Mouse (Mus musculus) hindbrain, postnatal 0 days (tissue): ENCODE measurements at regions not wholly inside any gene's neighbourhood (a gene's known extent, or its start where the extent isn't known, plus 50 kb on each side); places are given as distances from the start of the nearest gene placed in this dataset.
A peak's percentile ranks its signal among the peaks of the same experiment; 100 is the strongest.

Experiments
- ATAC-seq: fragments of 200-750 bp; cut with Nextera tagmentation; 2 replicates; pipeline ENCODE4 v1.8.0; 2017; ENCODE audit warnings: mild to moderate bottlenecking, moderate TSS enrichment, moderate library complexity
- DNase-seq: peaks from one replicate; pipeline ENCODE4 v3.0.0-alpha.2; 2015; ENCODE audit warnings: low spot score
- H3K27ac ChIP-seq: fragments of 300-500 bp; sonication (generic); 2 replicates; pipeline ENCODE4 v1.5.1; 2014; ENCODE audit warnings: mild to moderate bottlenecking
- H3K27me3 ChIP-seq: fragments of 300-500 bp; sonication (generic); 2 replicates; pipeline ENCODE4 v1.6.1; 2014; ENCODE audit warnings: low read length, mixed read lengths; ENCODE audit not compliant: insufficient read depth
- H3K36me3 ChIP-seq: fragments of 300-500 bp; sonication (generic); 2 replicates; pipeline ENCODE4 v1.6.1; 2014; ENCODE audit warnings: low read length, mixed read lengths; ENCODE audit not compliant: insufficient read depth
- H3K4me1 ChIP-seq: fragments of 300-500 bp; sonication (generic); 2 replicates; pipeline ENCODE4 v1.6.1; 2014; ENCODE audit warnings: antibody characterized with exemption, low read length, mixed read lengths; ENCODE audit not compliant: insufficient read depth
- H3K4me2 ChIP-seq: fragments of 300-500 bp; sonication (generic); 2 replicates; pipeline ENCODE4 v1.6.1; 2014; ENCODE audit warnings: low read depth, mild to moderate bottlenecking, low read length, moderate library complexity, mixed read lengths
- H3K4me3 ChIP-seq: fragments of 300-500 bp; sonication (generic); 2 replicates; pipeline ENCODE4 v1.5.1; 2014; ENCODE audit warnings: low read length
- H3K9ac ChIP-seq: fragments of 300-500 bp; sonication (generic); replicated peaks from 2 replicates; pipeline ENCODE4 v1.6.1; 2014; ENCODE audit warnings: mild to moderate bottlenecking, low read length, moderate library complexity, mixed read lengths
- H3K9me3 ChIP-seq: fragments of 300-500 bp; sonication (generic); 2 replicates; pipeline ENCODE4 v1.6.1; 2016; ENCODE audit warnings: low read length, mixed read lengths
- CTCF ChIP-seq: IDR thresholded peaks from 2 replicates; pipeline ENCODE4 v1.5.1; 2016; ENCODE audit warnings: antibody characterized with exemption, control low read depth, low read depth
- WGBS: fragments of 180-500 bp; shearing (Covaris S2); extraction: QIAGEN DNeasy Blood & Tissue Kit; methylation state at CpG from one replicate; pipeline ENCODE4 v1.1.7; 2014; 5-methylcytosine and 5-hydroxymethylcytosine counted together

GRCm38 (mm10) chr4:87668314-87668713, 364.9 kb downstream of the Mllt3 start:
- no peak overlapping the region for H3K4me3 ChIP-seq
- 0 out of 2 replicates have a peak, but pooled peaks cover 4% of the 10 kb centered on the region for H3K4me1 ChIP-seq
- no peak overlapping the region for H3K27ac ChIP-seq
- no peaks in the 10 kb centered on the region for H3K36me3 ChIP-seq
- DNase-seq (peak; percentile 18), ATAC-seq (no peak)
- no peak overlapping the region for H3K4me2 ChIP-seq
- 30% methylated on average over 3 of the region's 3 CpGs for WGBS
- no peak overlapping the region for H3K9ac ChIP-seq
- no peak for TF ChIP-seq CTCF
- no peaks in the 10 kb centered on the region for H3K9me3 ChIP-seq
- no peaks in the 10 kb centered on the region for H3K27me3 ChIP-seq

- 42% methylated on average over 5 of the region's 5 CpGs for WGBS
- H3K4me3 ChIP-seq = no peak overlapping the region
- 0 out of 2 replicates have a peak, but pooled peaks have one; percentile 18 for ATAC-seq
- no peak overlapping the region for H3K9ac ChIP-seq
- no peak overlapping the region for H3K27ac ChIP-seq
- H3K27me3 ChIP-seq = no peaks in the 10 kb centered on the region
- TF ChIP-seq CTCF = no peak
- H3K9me3 ChIP-seq = no peaks in the 10 kb centered on the region
- 0 out of 2 replicates have a peak, but pooled peaks cover 4% of the 10 kb centered on the region for H3K4me1 ChIP-seq
- no peaks in the 10 kb centered on the region for H3K36me3 ChIP-seq
- H3K4me2 ChIP-seq = no peak overlapping the region
- DNase-seq = peak; percentile 51
Observed at GRCm38 (mm10) chr4:87667556-87668154, 365.5 kb downstream of the Mllt3 start.

GRCm38 (mm10) chr4:87665149-87665548, 368.0 kb downstream of the Mllt3 start:
- WGBS = 92% methylated on average over 6 of the region's 6 CpGs
- ATAC-seq = no peak
- no peak overlapping the region for H3K4me3 ChIP-seq

GRCm38 (mm10) chr4:87662876-87663275, 370.3 kb downstream of the Mllt3 start:
- Histone ChIP-seq H3K4me1 (peaks cover 5% of the 10 kb centered on the region; the same call in 1 of the 2 replicates), H3K4me3 (no peak overlapping the region), H3K4me2 (no peak overlapping the region), H3K36me3 (no peaks in the 10 kb centered on the region), H3K9me3 (no peaks in the 10 kb centered on the region), H3K27me3 (no peaks in the 10 kb centered on the region), H3K27ac (no peak overlapping the region), H3K9ac (no peak overlapping the region)
- DNase-seq = no peak
- TF ChIP-seq CTCF = no peak
- no peak for ATAC-seq
- WGBS = 76% methylated on average over 2 of the region's 2 CpGs

More at GRCm38 (mm10) chr4:87665149-87665548, 368.0 kb downstream of the Mllt3 start:
- no peak overlapping the region for H3K9ac ChIP-seq
- no peaks in the 10 kb centered on the region for H3K36me3 ChIP-seq
- H3K4me2 ChIP-seq = no peak overlapping the region
- H3K9me3 ChIP-seq = no peaks in the 10 kb centered on the region
- DNase-seq = no peak
- 0 out of 2 replicates have a peak, but pooled peaks cover 4% of the 10 kb centered on the region for H3K4me1 ChIP-seq
- no peak overlapping the region for H3K27ac ChIP-seq
- no peaks in the 10 kb centered on the region for H3K27me3 ChIP-seq
- TF ChIP-seq CTCF = no peak

DNA sequence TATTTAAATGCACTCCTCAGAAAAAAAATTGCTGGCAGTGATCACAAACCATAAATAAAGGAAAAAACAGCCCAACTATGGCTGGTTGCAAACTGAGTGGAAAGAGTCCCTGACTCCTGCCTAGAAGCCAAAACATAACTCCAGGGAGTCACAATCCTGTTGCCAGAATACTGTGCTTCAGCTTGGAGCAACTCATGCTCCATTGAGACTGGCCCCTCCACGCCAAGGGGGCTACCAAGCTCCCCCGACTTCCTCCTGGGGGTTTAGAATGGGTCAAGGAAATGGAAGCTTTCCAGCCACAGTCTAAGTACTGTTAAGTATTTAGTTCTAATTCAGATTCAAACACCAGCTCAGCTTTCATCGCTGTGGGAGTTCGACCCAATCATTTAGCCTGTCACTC, 374.8 kb downstream of the Mllt3 start:
- Histone ChIP-seq H3K9ac (no peak overlapping the region), H3K27me3 (no peaks in the 10 kb centered on the region), H3K27ac (no peak overlapping the region), H3K4me2 (no peak overlapping the region), H3K9me3 (no peaks in the 10 kb centered on the region), H3K4me3 (no peak overlapping the region), H3K4me1 (peaks cover 7% of the 10 kb centered on the region; the same call in 1 of the 2 replicates), H3K36me3 (no peaks in the 10 kb centered on the region)
- WGBS = 19% methylated on average over 4 of the region's 4 CpGs
- peak; percentile 60 for DNase-seq
- no peak for TF ChIP-seq CTCF
- ATAC-seq = peak; percentile 58

DNA sequence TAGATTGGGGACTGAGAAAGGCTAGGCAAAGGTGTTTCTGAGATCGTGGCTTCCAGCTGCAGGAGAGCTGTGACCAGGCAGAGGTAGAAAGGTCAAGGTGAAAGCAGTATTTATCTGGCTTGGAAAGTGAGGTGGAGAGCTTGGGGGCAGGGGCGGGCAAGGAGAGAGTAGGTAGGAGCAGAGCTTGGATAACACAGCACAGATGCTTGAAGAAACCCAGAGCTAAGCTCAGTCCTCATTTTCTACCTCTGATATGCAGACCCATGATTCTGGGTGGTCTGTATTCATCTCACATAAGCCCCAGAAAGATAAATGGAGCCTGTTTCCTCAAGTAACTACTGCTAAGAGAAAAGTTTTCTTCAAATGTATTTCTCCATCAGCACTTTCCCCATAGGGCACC, 375.3 kb downstream of the Mllt3 start:
- H3K4me2 ChIP-seq = no peak overlapping the region
- peaks cover 7% of the 10 kb centered on the region; the same call in 1 of the 2 replicates for H3K4me1 ChIP-seq
- no peaks in the 10 kb centered on the region for H3K36me3 ChIP-seq
- 76% methylated on average over 2 of the region's 2 CpGs for WGBS
- no peak overlapping the region for H3K4me3 ChIP-seq
- TF ChIP-seq CTCF = no peak
- DNase-seq (no peak), ATAC-seq (no peak)
- H3K27me3 ChIP-seq = no peaks in the 10 kb centered on the region
- H3K27ac ChIP-seq = no peak overlapping the region
- no peaks in the 10 kb centered on the region for H3K9me3 ChIP-seq
- H3K9ac ChIP-seq = no peak overlapping the region

- DNase-seq = no peak
- no peak overlapping the region for H3K4me2 ChIP-seq
- no peak overlapping the region for H3K27ac ChIP-seq
- no peak for TF ChIP-seq CTCF
- 83% methylated on average over 5 of the region's 5 CpGs for WGBS
- no peaks in the 10 kb centered on the region for H3K27me3 ChIP-seq
- H3K36me3 ChIP-seq = no peaks in the 10 kb centered on the region
- no peaks in the 10 kb centered on the region for H3K9me3 ChIP-seq
- H3K4me3 ChIP-seq = no peak overlapping the region
- no peak overlapping the region for H3K9ac ChIP-seq
- no peak for ATAC-seq
- peaks cover 11% of the 10 kb centered on the region; the same call in 1 of the 2 replicates for H3K4me1 ChIP-seq
Observed at GRCm38 (mm10) chr4:87653440-87654165, 379.6 kb downstream of the Mllt3 start.
